Mouse (Mus musculus) ES-Bruce4 (cell line): Measurements from ENCODE around the gene Lrrfip2.

Source experiments
- CTCF ChIP-seq: IDR thresholded peaks from one replicate; pipeline ENCODE4 v1.8.1; 2011; ENCODE audit warnings: low read depth, low read length
- POLR2A ChIP-seq: IDR thresholded peaks from one replicate; pipeline ENCODE4 v1.8.1; 2011; ENCODE audit warnings: low read length; ENCODE audit not compliant: insufficient read depth

DNA sequence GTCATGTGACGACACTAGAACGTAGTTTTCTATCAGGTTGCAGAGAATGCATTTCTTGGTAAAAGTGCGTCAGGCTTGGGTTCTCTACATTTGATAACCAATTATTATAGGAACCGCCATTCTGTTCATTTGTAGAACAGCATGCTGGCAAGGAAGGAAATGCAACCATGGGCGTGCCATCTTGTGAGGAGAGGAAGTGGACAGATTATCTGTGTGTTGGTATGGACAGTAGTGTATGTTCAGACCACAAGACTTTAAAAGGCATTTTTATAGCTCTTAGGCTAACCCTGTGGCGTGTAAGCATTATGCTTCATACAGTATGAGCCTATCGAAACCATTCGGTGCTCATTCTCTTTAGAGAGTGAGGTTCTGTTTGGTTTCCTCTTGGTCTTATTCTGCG, 20.8 kb downstream of the Lrrfip2 start:
- TF ChIP-seq POLR2A (no peak), CTCF (no peak)
